Mouse (Mus musculus): ENCODE measurements around the gene Maml3. TPM values are rescaled to one million over a fixed set of nuclear protein-coding genes. Genes with fewer than 3 reads are reported as not detected.

The Maml3 gene
- 1.5 and 1.7 TPM in 2 replicates for polyA plus RNA-seq (2016; fragmentation: Nextera tagmentation; extraction: Ambion mirVana)

GRCm38 (mm10) chr3:52104636-52105151, at the start of gene Maml3:
TSS of gene Maml3 (minus strand) at chr3:52105076.
- Histone ChIP-seq H3K36me3 (no peaks in the 10 kb centered on the region), H3K4me3 (peak within 1 kb of the TSS; percentile 72), H3K9me3 (replicated peaks) (no peaks in the 10 kb centered on the region), H3K27me3 (replicated peaks) (no peaks in the 10 kb centered on the region), H3K9ac (peak within 1 kb of the TSS; percentile 77), H3K27ac (peak within 1 kb of the TSS; percentile 93), H3K4me1 (peaks cover 41% of the 10 kb centered on the region), H3K4me2 (peak within 1 kb of the TSS; percentile 97)
- 3% methylated on average over 44 of the region's 49 CpGs for WGBS (ENCODE audit: insufficient replicate concordance)
- ATAC-seq: peak; percentile 61

- Histone ChIP-seq H3K4me2 (no peak overlapping the region), H3K9me3 (replicated peaks) (peaks cover 2% of the 10 kb centered on the region; the same call in 1 of the 2 replicates), H3K9ac (no peak overlapping the region), H3K27me3 (replicated peaks) (no peaks in the 10 kb centered on the region), H3K4me1 (no peaks in the 10 kb centered on the region), H3K36me3 (no peaks in the 10 kb centered on the region), H3K27ac (no peak overlapping the region), H3K4me3 (no peak overlapping the region)
- ATAC-seq: no peak
- WGBS (ENCODE audit: insufficient replicate concordance): 47% methylated on average over 3 of the region's 3 CpGs
These were observed 46.3 kb upstream of the Maml3 start for GRCm38 (mm10) chr3:52151155-52151554.

GRCm38 (mm10) chr3:52148301-52148700, 43.4 kb upstream of the Maml3 start:
- no peaks in the 10 kb centered on the region for H3K27me3 ChIP-seq (replicated peaks)
- H3K36me3 ChIP-seq: no peaks in the 10 kb centered on the region
- H3K9ac ChIP-seq: no peak overlapping the region
- ATAC-seq: no peak
- no peaks in the 10 kb centered on the region for H3K4me1 ChIP-seq
- H3K27ac ChIP-seq: no peak overlapping the region
- no peak overlapping the region for H3K4me3 ChIP-seq
- 38% methylated on average over 4 of the region's 4 CpGs for WGBS (ENCODE audit: insufficient replicate concordance)
- no peaks in the 10 kb centered on the region for H3K9me3 ChIP-seq (replicated peaks)
- no peak overlapping the region for H3K4me2 ChIP-seq

GRCm38 (mm10) chr3:52144776-52145460, 40.0 kb upstream of the Maml3 start:
- no peaks in the 10 kb centered on the region for H3K9me3 ChIP-seq (replicated peaks)
- H3K4me1 ChIP-seq: no peaks in the 10 kb centered on the region
- H3K27me3 ChIP-seq (replicated peaks): no peaks in the 10 kb centered on the region
- ATAC-seq: no peak
- H3K4me3 ChIP-seq: no peak overlapping the region
- no peaks in the 10 kb centered on the region for H3K36me3 ChIP-seq
- WGBS (ENCODE audit: insufficient replicate concordance): 70% methylated on average over 12 of the region's 12 CpGs
- H3K9ac ChIP-seq: no peak overlapping the region
- no peak overlapping the region for H3K4me2 ChIP-seq
- no peak overlapping the region for H3K27ac ChIP-seq

GRCm38 (mm10) chr3:52143017-52143416, 38.1 kb upstream of the Maml3 start:
- no peak for ATAC-seq
- no peaks in the 10 kb centered on the region for H3K36me3 ChIP-seq

GRCm38 (mm10) chr3:52140162-52140561, 35.3 kb upstream of the Maml3 start:
- Histone ChIP-seq H3K4me2 (no peak overlapping the region), H3K27ac (no peak overlapping the region), H3K4me3 (no peak overlapping the region), H3K9me3 (replicated peaks) (no peaks in the 10 kb centered on the region), H3K27me3 (replicated peaks) (no peaks in the 10 kb centered on the region), H3K4me1 (no peaks in the 10 kb centered on the region), H3K9ac (no peak overlapping the region), H3K36me3 (no peaks in the 10 kb centered on the region)
- WGBS (ENCODE audit: insufficient replicate concordance): 62% methylated on average over 16 of the region's 16 CpGs
- no peak for ATAC-seq

More at GRCm38 (mm10) chr3:52143017-52143416, 38.1 kb upstream of the Maml3 start:
- Histone ChIP-seq H3K4me1 (no peaks in the 10 kb centered on the region), H3K9me3 (replicated peaks) (no peaks in the 10 kb centered on the region), H3K4me2 (no peak overlapping the region), H3K27me3 (replicated peaks) (no peaks in the 10 kb centered on the region), H3K27ac (no peak overlapping the region), H3K9ac (no peak overlapping the region), H3K4me3 (no peak overlapping the region)
- WGBS (ENCODE audit: insufficient replicate concordance): 77% methylated on average over 7 of the region's 7 CpGs

- H3K36me3 ChIP-seq: no peaks in the 10 kb centered on the region
- H3K27me3 ChIP-seq (replicated peaks): no peaks in the 10 kb centered on the region
- H3K4me1 ChIP-seq: no peaks in the 10 kb centered on the region
- H3K27ac ChIP-seq: no peak overlapping the region
- WGBS (ENCODE audit: insufficient replicate concordance): 78% methylated on average over 3 of the region's 3 CpGs
- H3K9ac ChIP-seq: no peak overlapping the region
- no peak overlapping the region for H3K4me3 ChIP-seq
- no peak overlapping the region for H3K4me2 ChIP-seq
- ATAC-seq: no peak
- H3K9me3 ChIP-seq (replicated peaks): no peaks in the 10 kb centered on the region
These were observed 20.5 kb upstream of the Maml3 start for GRCm38 (mm10) chr3:52125421-52125820.

GRCm38 (mm10) chr3:52120858-52121257, 16.0 kb upstream of the Maml3 start:
- H3K27me3 ChIP-seq (replicated peaks): no peaks in the 10 kb centered on the region; the same call in 1 of the 2 replicates
- no peak for ATAC-seq
- no peak overlapping the region for H3K4me3 ChIP-seq
- no peaks in the 10 kb centered on the region for H3K36me3 ChIP-seq
- no peak overlapping the region for H3K9ac ChIP-seq
- H3K4me2 ChIP-seq: no peak overlapping the region
- 58% methylated on average over 4 of the region's 4 CpGs for WGBS (ENCODE audit: insufficient replicate concordance)
- H3K27ac ChIP-seq: no peak overlapping the region
- H3K4me1 ChIP-seq: no peaks in the 10 kb centered on the region
- H3K9me3 ChIP-seq (replicated peaks): no peaks in the 10 kb centered on the region

- H3K27me3 ChIP-seq (replicated peaks): no peaks in the 10 kb centered on the region; the same call in 1 of the 2 replicates
- H3K9ac ChIP-seq: no peak overlapping the region
- no peak overlapping the region for H3K4me2 ChIP-seq
- no peak for ATAC-seq
- no peaks in the 10 kb centered on the region for H3K36me3 ChIP-seq
- H3K27ac ChIP-seq: no peak overlapping the region
- no peaks in the 10 kb centered on the region for H3K4me1 ChIP-seq
- no peaks in the 10 kb centered on the region for H3K9me3 ChIP-seq (replicated peaks)
- no peak overlapping the region for H3K4me3 ChIP-seq
- 81% methylated on average over 7 of the region's 7 CpGs for WGBS (ENCODE audit: insufficient replicate concordance)
These were observed 14.3 kb upstream of the Maml3 start for GRCm38 (mm10) chr3:52119216-52119615.

- ATAC-seq: no peak
- WGBS (ENCODE audit: insufficient replicate concordance): 72% methylated on average over 9 of the region's 9 CpGs
These were observed 10.5 kb upstream of the Maml3 start for GRCm38 (mm10) chr3:52115421-52115820.

GRCm38 (mm10) chr3:52108027-52108426, 3.2 kb upstream of the Maml3 start:
- no peak overlapping the region for H3K27ac ChIP-seq
- H3K4me1 ChIP-seq: peaks cover 15% of the 10 kb centered on the region
- H3K4me2 ChIP-seq: no peak overlapping the region
- H3K9ac ChIP-seq: no peak overlapping the region
- H3K36me3 ChIP-seq: no peaks in the 10 kb centered on the region
- no peaks in the 10 kb centered on the region for H3K27me3 ChIP-seq (replicated peaks)
- no peak for ATAC-seq
- no peaks in the 10 kb centered on the region for H3K9me3 ChIP-seq (replicated peaks)
- H3K4me3 ChIP-seq: no peak overlapping the region

More at GRCm38 (mm10) chr3:52115421-52115820, 10.5 kb upstream of the Maml3 start:
- Histone ChIP-seq H3K27ac (no peak overlapping the region), H3K4me2 (no peak overlapping the region), H3K9ac (no peak overlapping the region), H3K4me3 (no peak overlapping the region), H3K36me3 (no peaks in the 10 kb centered on the region), H3K9me3 (replicated peaks) (no peaks in the 10 kb centered on the region), H3K27me3 (replicated peaks) (no peaks in the 10 kb centered on the region; the same call in 1 of the 2 replicates), H3K4me1 (no peaks in the 10 kb centered on the region)

GRCm38 (mm10) chr3:52105156-52105555, 280 bp upstream of the Maml3 start:
- no peak for ATAC-seq
- peak overlapping the region; percentile 72 for H3K4me3 ChIP-seq
- WGBS (ENCODE audit: insufficient replicate concordance): 2% methylated on average over 18 of the region's 20 CpGs
- H3K4me2 ChIP-seq: peak overlapping the region; percentile 97
- H3K9me3 ChIP-seq (replicated peaks): no peaks in the 10 kb centered on the region
- peaks cover 37% of the 10 kb centered on the region for H3K4me1 ChIP-seq
- H3K9ac ChIP-seq: peak overlapping the region; percentile 77
- H3K27me3 ChIP-seq (replicated peaks): no peaks in the 10 kb centered on the region
- H3K36me3 ChIP-seq: no peaks in the 10 kb centered on the region
- H3K27ac ChIP-seq: peak overlapping the region; percentile 93

Measured in liver, embryonic 12.5 days (tissue).